ENCODE assay signal across 19 mouse cellular contexts in the genomic region with DNA sequence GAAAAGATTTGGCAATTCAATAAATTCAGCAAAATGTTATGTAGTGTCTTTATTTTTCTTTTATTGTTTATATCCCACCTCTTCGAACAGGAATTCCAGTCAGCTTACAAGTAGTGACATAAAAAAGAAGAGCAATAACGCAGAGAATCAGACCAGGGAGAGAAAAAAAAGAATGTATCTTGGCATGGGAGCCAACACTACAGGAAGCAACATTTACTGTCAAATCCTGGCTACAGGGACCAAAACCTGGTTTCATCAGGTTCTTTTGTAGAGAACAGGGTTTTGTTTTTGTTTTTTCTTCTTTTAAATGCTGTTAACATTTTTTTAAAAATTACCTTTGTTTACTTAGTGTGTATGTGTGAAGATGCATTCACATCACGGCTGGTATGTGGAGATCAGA.
"Had no signal": no experiment of that assay in that cellular context is flagged by ENCODE, and none has a peak within 500 bp of the region (broad histone marks: within the 10 kb centered on the region; RNA-seq: fewer than 3 reads in every experiment).

No protein-coding gene starts in this region.

- H3K27ac ChIP-seq: lung, embryonic 15.5 days; midbrain, embryonic 10.5 days; midbrain, embryonic 12.5 days; neural tube, embryonic 13.5 days; neural tube, embryonic 15.5 days had no signal

- H3K27me3 ChIP-seq: lung, embryonic 15.5 days; midbrain, embryonic 12.5 days; neural tube, embryonic 13.5 days; neural tube, embryonic 15.5 days had no signal

- H3K4me3 ChIP-seq: lung, embryonic 15.5 days; midbrain, embryonic 10.5 days; midbrain, embryonic 12.5 days; myocyte; neural tube, embryonic 13.5 days; neural tube, embryonic 15.5 days had no signal

- DNase-seq: liver, postnatal 0 days; lung, adult 2 months; lung, postnatal 14 days; lung, postnatal 4 days; midbrain, embryonic 14.5 days; retina, postnatal 1 day; right cerebral cortex, adult 18-20 months; right cerebral cortex, postnatal 25 days; right cerebral cortex, postnatal 4 days; spleen, adult 18-20 months; thymus, adult 18-20 months; thymus, postnatal 14 days; thymus, postnatal 36 days had no signal

- H3K4me1 ChIP-seq: lung, embryonic 15.5 days; midbrain, embryonic 10.5 days; midbrain, embryonic 12.5 days; neural tube, embryonic 13.5 days; neural tube, embryonic 15.5 days had no signal
